Mouse (Mus musculus) heart, embryonic 13.5 days (tissue): Measurements from ENCODE around the gene Mfsd7a. TPM values are rescaled to one million over a fixed set of nuclear protein-coding genes. Genes with fewer than 3 reads are reported as not detected.
A peak's percentile ranks its signal among the peaks of the same experiment; 100 is the strongest.
"Not testable (repeated sequence)": the region's sequence is repeated elsewhere in the genome, so short reads cannot be mapped to it uniquely, and the experiment has no call there.

ENCODE experiments used
- ATAC-seq: fragments of 200-750 bp; cut with Nextera tagmentation; 2 replicates; pipeline ENCODE4 v1.8.0; 2017; ENCODE audit warnings: moderate TSS enrichment; ENCODE audit not compliant: insufficient number of reproducible peaks, low FRiP score, low TSS enrichment; ENCODE audit errors: extremely low read depth
- H3K27ac ChIP-seq: fragments of 300-500 bp; sonication (generic); replicated peaks from 2 replicates; pipeline ENCODE4 v1.5.1; 2015; ENCODE audit warnings: moderate library complexity, mild to moderate bottlenecking, inconsistent platforms
- H3K27me3 ChIP-seq: fragments of 300-500 bp; sonication (generic); replicated peaks from 2 replicates; pipeline ENCODE4 v1.6.1; 2015; ENCODE audit warnings: mild to moderate bottlenecking, inconsistent platforms
- H3K36me3 ChIP-seq: fragments of 300-500 bp; sonication (generic); 2 replicates; pipeline ENCODE4 v1.6.1; 2015; ENCODE audit warnings: mild to moderate bottlenecking, inconsistent platforms
- H3K4me1 ChIP-seq: fragments of 300-500 bp; sonication (generic); 2 replicates; pipeline ENCODE4 v1.6.1; 2015; ENCODE audit warnings: inconsistent platforms
- H3K4me2 ChIP-seq: fragments of 300-500 bp; sonication (generic); 2 replicates; pipeline ENCODE4 v1.6.1; 2015; ENCODE audit warnings: inconsistent platforms, mild to moderate bottlenecking, moderate library complexity
- H3K4me3 ChIP-seq: fragments of 300-500 bp; sonication (generic); 2 replicates; pipeline ENCODE4 v1.5.1; 2015; ENCODE audit warnings: moderate library complexity, mild to moderate bottlenecking, inconsistent platforms
- H3K9ac ChIP-seq: fragments of 300-500 bp; sonication (generic); 2 replicates; pipeline ENCODE4 v1.6.1; 2015; ENCODE audit warnings: inconsistent platforms, mild to moderate bottlenecking, moderate library complexity
- H3K9me3 ChIP-seq: fragments of 300-500 bp; sonication (generic); 2 replicates; pipeline ENCODE4 v1.6.1; 2016; ENCODE audit warnings: inconsistent platforms
- WGBS: fragments of 180-500 bp; shearing (Covaris S2); methylation state at CpG from one replicate; pipeline ENCODE4 v1.1.7; 2015; ENCODE audit warnings: mixed read lengths; 5-methylcytosine and 5-hydroxymethylcytosine counted together
- polyA plus RNA-seq: library from polyadenylated mRNA; unstranded; fragments of >200 nt; fragmentation: Nextera tagmentation; extraction: Ambion mirVana; gene quantifications from 2 replicates; pipeline ENCODE4 v1.2.1, GENCODE M21; 2015

The Mfsd7a gene
- 0.19 and 0.40 TPM in 2 replicates for polyA plus RNA-seq

GRCm38 (mm10) chr5:108448785-108449668, at the start of gene Mfsd7a:
Gene Mfsd7a (minus strand): TSS chr5:108448891.
- peak within 1 kb of the TSS; percentile 77 for H3K4me2 ChIP-seq
- peaks cover 24% of the 10 kb centered on the region for H3K27me3 ChIP-seq
- peak within 1 kb of the TSS; percentile 52 for H3K4me3 ChIP-seq
- peaks cover 16% of the 10 kb centered on the region for H3K4me1 ChIP-seq
- 6% methylated on average over 24 of the region's 24 CpGs for WGBS
- H3K27ac ChIP-seq: peak within 1 kb of the TSS; percentile 50; the same call in 1 of the 2 replicates
- H3K9ac ChIP-seq: peak within 1 kb of the TSS; percentile 79
- ATAC-seq: peak; percentile 64; the same call in 1 of the 2 replicates
- no peaks in the 10 kb centered on the region for H3K9me3 ChIP-seq
- no peaks in the 10 kb centered on the region for H3K36me3 ChIP-seq

- H3K27ac ChIP-seq, H3K27me3 ChIP-seq, H3K4me2 ChIP-seq, ATAC-seq, H3K9ac ChIP-seq, H3K9me3 ChIP-seq, H3K4me1 ChIP-seq, H3K4me3 ChIP-seq: not testable (repeated sequence)
- WGBS: 93% methylated on average over 5 of the region's 5 CpGs
- peaks cover 79% of the 10 kb centered on the region for H3K36me3 ChIP-seq
Measured at GRCm38 (mm10) chr5:108486148-108486547, 37.5 kb upstream of the Mfsd7a start.

- Histone ChIP-seq H3K9me3 (no peaks in the 10 kb centered on the region), H3K27me3 (no peaks in the 10 kb centered on the region), H3K27ac (no peak overlapping the region), H3K36me3 (peaks cover 70% of the 10 kb centered on the region), H3K9ac (no peak overlapping the region), H3K4me3 (no peak overlapping the region), H3K4me1 (no peaks in the 10 kb centered on the region), H3K4me2 (no peak overlapping the region)
- ATAC-seq: no peak
- 87% methylated on average over 2 of the region's 2 CpGs for WGBS
Measured at GRCm38 (mm10) chr5:108485239-108485638, 36.5 kb upstream of the Mfsd7a start.

- H3K27me3 ChIP-seq: no peaks in the 10 kb centered on the region
- H3K4me3 ChIP-seq: no peak overlapping the region
- WGBS: 92% methylated on average over 6 of the region's 6 CpGs
- H3K4me2 ChIP-seq: no peak overlapping the region
- H3K27ac ChIP-seq: no peak overlapping the region
- peaks cover 66% of the 10 kb centered on the region for H3K36me3 ChIP-seq
- no peak overlapping the region for H3K9ac ChIP-seq
- H3K9me3 ChIP-seq: no peaks in the 10 kb centered on the region
- ATAC-seq: no peak
- H3K4me1 ChIP-seq: no peaks in the 10 kb centered on the region
Measured at GRCm38 (mm10) chr5:108483006-108483405, 34.3 kb upstream of the Mfsd7a start.

- Histone ChIP-seq H3K4me2 (no peak overlapping the region), H3K9me3 (no peaks in the 10 kb centered on the region), H3K27ac (no peak overlapping the region), H3K27me3 (no peaks in the 10 kb centered on the region), H3K4me3 (no peak overlapping the region), H3K4me1 (no peaks in the 10 kb centered on the region), H3K9ac (no peak overlapping the region), H3K36me3 (peaks cover 81% of the 10 kb centered on the region)
- no peak for ATAC-seq
- WGBS: 92% methylated on average over 3 of the region's 3 CpGs
Measured at GRCm38 (mm10) chr5:108475977-108476376, 27.3 kb upstream of the Mfsd7a start.

GRCm38 (mm10) chr5:108473737-108474136, 25.0 kb upstream of the Mfsd7a start:
- no peak overlapping the region for H3K27ac ChIP-seq
- no peaks in the 10 kb centered on the region for H3K9me3 ChIP-seq
- peaks cover 3% of the 10 kb centered on the region; the same call in 1 of the 2 replicates for H3K4me1 ChIP-seq
- no peak overlapping the region for H3K9ac ChIP-seq
- no peaks in the 10 kb centered on the region for H3K27me3 ChIP-seq
- no peak overlapping the region for H3K4me2 ChIP-seq
- H3K36me3 ChIP-seq: peaks cover 72% of the 10 kb centered on the region
- ATAC-seq: no peak
- H3K4me3 ChIP-seq: no peak overlapping the region
- WGBS: 87% methylated on average over 4 of the region's 4 CpGs

GRCm38 (mm10) chr5:108469617-108470016, 20.9 kb upstream of the Mfsd7a start:
- no peak overlapping the region for H3K4me3 ChIP-seq
- WGBS: 78% methylated on average over 7 of the region's 7 CpGs
- peaks cover 30% of the 10 kb centered on the region for H3K36me3 ChIP-seq
- no peak overlapping the region for H3K27ac ChIP-seq
- H3K9me3 ChIP-seq: no peaks in the 10 kb centered on the region
- H3K4me2 ChIP-seq: no peak overlapping the region
- H3K27me3 ChIP-seq: no peaks in the 10 kb centered on the region
- ATAC-seq: no peak
- no peak overlapping the region for H3K9ac ChIP-seq
- peaks cover 34% of the 10 kb centered on the region for H3K4me1 ChIP-seq

GRCm38 (mm10) chr5:108466647-108467046, 18.0 kb upstream of the Mfsd7a start:
- no peak overlapping the region for H3K4me3 ChIP-seq
- WGBS: 98% methylated on average over 1 of the region's 1 CpGs
- no peak overlapping the region for H3K9ac ChIP-seq
- no peaks in the 10 kb centered on the region for H3K27me3 ChIP-seq
- peaks cover under 1% of the 10 kb centered on the region for H3K36me3 ChIP-seq
- H3K4me1 ChIP-seq: peaks cover 62% of the 10 kb centered on the region
- no peak overlapping the region for H3K27ac ChIP-seq
- peak overlapping the region; percentile 25 for H3K4me2 ChIP-seq
- no peak for ATAC-seq
- no peaks in the 10 kb centered on the region for H3K9me3 ChIP-seq

- no peaks in the 10 kb centered on the region for H3K36me3 ChIP-seq
- no peak overlapping the region for H3K27ac ChIP-seq
- no peaks in the 10 kb centered on the region for H3K27me3 ChIP-seq
- 54% methylated on average over 6 of the region's 6 CpGs for WGBS
- ATAC-seq: no peak
- H3K4me3 ChIP-seq: no peak overlapping the region
- H3K9ac ChIP-seq: no peak overlapping the region
- peaks cover 66% of the 10 kb centered on the region for H3K4me1 ChIP-seq
- H3K9me3 ChIP-seq: no peaks in the 10 kb centered on the region
- peak overlapping the region; percentile 25; the same call in 1 of the 2 replicates for H3K4me2 ChIP-seq
Measured at GRCm38 (mm10) chr5:108465131-108465891, 16.6 kb upstream of the Mfsd7a start.

- peaks cover 17% of the 10 kb centered on the region for H3K27me3 ChIP-seq
- no peak for ATAC-seq
- H3K9me3 ChIP-seq: no peaks in the 10 kb centered on the region
- H3K36me3 ChIP-seq: no peaks in the 10 kb centered on the region
- peak overlapping the region; percentile 99 for H3K9ac ChIP-seq
- WGBS: 49% methylated on average over 4 of the region's 4 CpGs
- peak overlapping the region; percentile 82 for H3K27ac ChIP-seq
- H3K4me3 ChIP-seq: peak overlapping the region; percentile 91
- H3K4me1 ChIP-seq: peaks cover 61% of the 10 kb centered on the region
- peak overlapping the region; percentile 99 for H3K4me2 ChIP-seq
Measured at GRCm38 (mm10) chr5:108462446-108462845, 13.8 kb upstream of the Mfsd7a start.
